Mouse (Mus musculus): ENCODE results near the gene Depdc5. TPM values are rescaled to one million over a fixed set of nuclear protein-coding genes. Genes with fewer than 3 reads are reported as not detected.
"Not testable (repeated sequence)": the region's sequence is repeated elsewhere in the genome, so short reads cannot be mapped to it uniquely, and the experiment has no call there.

Depdc5 gene
- polyA plus RNA-seq, 1 experiment from 2014 or later, result 18.1 TPM

DNA sequence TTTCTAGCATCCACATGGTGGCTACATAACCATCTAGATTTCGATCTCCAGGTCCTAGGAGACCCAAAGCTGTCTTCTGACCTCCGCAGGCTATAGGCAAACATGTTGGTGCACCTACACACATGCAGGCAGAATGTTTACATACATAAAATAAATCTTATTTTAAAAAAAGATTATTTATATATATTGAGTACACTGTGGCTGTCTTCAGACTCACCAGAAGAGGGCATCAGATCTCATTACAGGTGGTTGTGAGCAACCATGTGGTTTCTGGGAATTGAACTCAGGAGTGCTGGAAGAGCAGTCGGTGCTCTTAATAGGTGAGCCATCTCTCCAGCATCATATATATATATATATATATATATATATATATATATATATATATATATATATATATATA is 50.6 kb downstream of the Depdc5 start:
- H3K36me3 ChIP-seq, result peaks cover 87% of the 10 kb centered on the region
- no peaks in the 10 kb centered on the region for H3K9me3 ChIP-seq
- ATAC-seq (ENCODE audit: extremely low read depth, insufficient number of reproducible peaks, low FRiP score, low TSS enrichment), result no peak
- H3K9ac ChIP-seq, result no peak overlapping the region
- 79% methylated on average over 3 of the region's 3 CpGs for WGBS
- no peak overlapping the region for H3K4me3 ChIP-seq
- H3K4me1 ChIP-seq, result no peaks in the 10 kb centered on the region
- H3K27ac ChIP-seq (replicated peaks), result no peak overlapping the region
- H3K27me3 ChIP-seq (replicated peaks), result no peaks in the 10 kb centered on the region
- H3K4me2 ChIP-seq, result no peak overlapping the region

DNA sequence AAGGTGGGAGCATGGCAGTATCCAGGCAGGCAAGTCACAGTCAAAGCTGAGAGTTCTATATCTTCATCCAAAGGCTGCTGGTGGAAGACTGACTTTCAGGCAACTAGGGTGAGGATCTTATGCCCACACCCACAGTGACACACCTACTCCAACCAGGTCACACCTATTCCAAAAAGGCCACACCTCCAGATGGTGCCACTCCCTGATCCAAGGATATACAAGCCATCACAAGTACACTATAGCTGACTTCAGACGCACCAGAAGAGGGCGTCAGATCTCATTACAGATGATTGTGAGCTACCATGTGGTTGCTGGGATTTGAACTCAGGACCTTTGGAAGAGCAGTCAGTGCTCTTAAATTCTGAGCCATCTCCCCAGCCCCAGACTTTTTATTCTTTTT is 55.8 kb downstream of the Depdc5 start:
- H3K27me3 ChIP-seq (replicated peaks); H3K4me1 ChIP-seq; H3K27ac ChIP-seq (replicated peaks); H3K9me3 ChIP-seq; ATAC-seq (ENCODE audit: extremely low read depth, insufficient number of reproducible peaks, low FRiP score, low TSS enrichment); H3K9ac ChIP-seq; H3K4me2 ChIP-seq; H3K4me3 ChIP-seq: not testable (repeated sequence)
- WGBS, result 86% methylated on average over 2 of the region's 2 CpGs
- peaks cover 80% of the 10 kb centered on the region for H3K36me3 ChIP-seq

DNA sequence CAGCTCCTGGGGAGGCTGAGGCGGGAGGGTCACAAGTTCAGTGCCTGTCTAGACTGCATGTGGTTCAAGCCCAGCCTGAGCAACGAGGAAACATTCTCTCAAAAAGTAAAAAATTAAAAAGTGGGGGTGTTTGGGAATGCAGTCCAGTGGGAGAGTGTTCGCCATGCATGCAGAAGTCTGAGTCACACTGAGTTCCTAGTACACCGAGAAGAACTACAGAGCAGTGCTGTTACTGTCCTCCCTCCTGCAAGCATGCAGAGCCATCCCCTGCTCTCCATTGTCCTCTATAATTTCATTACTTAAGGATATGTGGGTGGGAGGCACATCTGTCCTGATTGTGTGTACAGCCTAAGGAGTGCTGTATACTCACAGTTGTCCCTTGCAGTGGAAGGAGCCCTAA is 59.4 kb downstream of the Depdc5 start:
- ATAC-seq (ENCODE audit: extremely low read depth, insufficient number of reproducible peaks, low FRiP score, low TSS enrichment), result no peak
- Histone ChIP-seq H3K4me2 (no peak overlapping the region), H3K4me1 (no peaks in the 10 kb centered on the region), H3K27me3 (replicated peaks) (no peaks in the 10 kb centered on the region), H3K9ac (no peak overlapping the region), H3K27ac (replicated peaks) (no peak overlapping the region), H3K9me3 (no peaks in the 10 kb centered on the region), H3K4me3 (no peak overlapping the region), H3K36me3 (peaks cover 87% of the 10 kb centered on the region)
- WGBS, result 90% methylated on average over 4 of the region's 4 CpGs

DNA sequence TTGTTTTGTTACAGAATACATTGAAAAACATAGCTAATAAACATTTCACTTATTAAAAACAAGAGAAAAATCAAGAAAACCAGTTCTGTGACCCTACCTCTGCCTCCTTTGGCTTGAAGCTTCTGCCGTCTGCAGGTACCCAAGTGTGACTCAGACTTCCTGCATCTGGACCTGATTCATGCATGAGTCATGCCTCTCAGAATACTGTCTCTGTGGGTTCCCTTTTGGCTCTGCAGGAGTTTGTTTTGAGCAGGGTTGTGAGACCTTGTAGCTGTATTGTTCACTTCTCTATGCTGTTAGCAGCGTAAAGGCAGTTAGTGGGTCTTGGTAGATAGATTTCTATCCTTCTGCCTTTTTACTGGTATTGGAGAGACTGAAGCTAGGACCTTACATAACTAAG is 67.3 kb downstream of the Depdc5 start:
- H3K4me2 ChIP-seq, result no peak overlapping the region
- H3K27ac ChIP-seq (replicated peaks), result no peak overlapping the region
- H3K36me3 ChIP-seq, result peaks cover 82% of the 10 kb centered on the region
- ATAC-seq (ENCODE audit: extremely low read depth, insufficient number of reproducible peaks, low FRiP score, low TSS enrichment), result no peak
- no peaks in the 10 kb centered on the region for H3K27me3 ChIP-seq (replicated peaks)
- no peaks in the 10 kb centered on the region for H3K9me3 ChIP-seq
- H3K4me1 ChIP-seq, result no peaks in the 10 kb centered on the region
- WGBS, result 65% methylated on average over 2 of the region's 2 CpGs
- H3K9ac ChIP-seq, result no peak overlapping the region
- H3K4me3 ChIP-seq, result no peak overlapping the region

DNA sequence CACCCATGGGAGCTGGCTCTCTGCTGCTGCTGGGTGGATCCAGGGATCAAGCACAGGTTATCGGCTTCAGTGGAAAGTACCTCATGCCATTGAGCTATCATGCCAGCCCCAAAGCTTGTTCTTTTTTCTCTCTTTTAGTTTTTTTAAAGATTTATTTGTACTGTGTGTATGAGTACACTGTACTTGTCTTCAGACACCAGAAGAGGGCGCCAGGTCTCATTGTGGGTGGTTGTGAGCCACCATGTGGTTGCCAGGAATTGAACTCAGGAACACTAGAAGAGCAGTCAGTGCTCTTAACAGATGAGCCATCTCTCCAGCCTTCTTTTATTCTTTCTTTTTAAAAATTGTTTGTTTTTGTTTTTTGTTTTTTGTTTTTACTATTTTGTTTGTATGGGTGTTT is 71.2 kb downstream of the Depdc5 start:
- WGBS, result 75% methylated on average over 2 of the region's 2 CpGs
- Histone ChIP-seq H3K27ac (replicated peaks) (no peak overlapping the region), H3K4me1 (no peaks in the 10 kb centered on the region), H3K36me3 (peaks cover 79% of the 10 kb centered on the region), H3K4me3 (no peak overlapping the region), H3K4me2 (no peak overlapping the region), H3K9me3 (no peaks in the 10 kb centered on the region), H3K27me3 (replicated peaks) (no peaks in the 10 kb centered on the region), H3K9ac (no peak overlapping the region)
- no peak for ATAC-seq (ENCODE audit: extremely low read depth, insufficient number of reproducible peaks, low FRiP score, low TSS enrichment)

DNA sequence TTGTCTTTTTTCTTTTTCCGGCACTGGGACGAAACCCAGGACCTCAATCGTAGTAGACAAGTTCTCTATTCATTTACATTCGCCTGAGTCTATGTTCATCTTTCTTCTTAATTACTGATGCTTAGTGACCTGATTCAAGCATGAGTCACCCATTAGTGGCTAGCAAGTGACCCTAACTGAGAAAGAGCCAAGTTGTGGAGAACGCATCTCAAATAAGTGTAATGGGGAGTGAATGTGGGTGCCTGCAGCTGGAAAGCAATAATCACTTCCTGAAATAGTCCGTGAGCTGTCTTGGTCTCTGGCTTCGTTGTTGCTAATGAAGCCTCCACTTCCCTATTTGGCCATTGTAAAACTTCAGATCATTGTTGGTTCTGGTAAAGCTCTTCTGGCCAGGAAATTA is 77.1 kb downstream of the Depdc5 start:
- Histone ChIP-seq H3K9ac (no peak overlapping the region), H3K27me3 (replicated peaks) (no peaks in the 10 kb centered on the region), H3K4me3 (no peak overlapping the region), H3K27ac (replicated peaks) (no peak overlapping the region), H3K36me3 (peaks cover 88% of the 10 kb centered on the region), H3K9me3 (no peaks in the 10 kb centered on the region), H3K4me1 (no peaks in the 10 kb centered on the region), H3K4me2 (no peak overlapping the region)
- no peak for ATAC-seq (ENCODE audit: extremely low read depth, insufficient number of reproducible peaks, low FRiP score, low TSS enrichment)
- 88% methylated on average over 7 of the region's 7 CpGs for WGBS

DNA sequence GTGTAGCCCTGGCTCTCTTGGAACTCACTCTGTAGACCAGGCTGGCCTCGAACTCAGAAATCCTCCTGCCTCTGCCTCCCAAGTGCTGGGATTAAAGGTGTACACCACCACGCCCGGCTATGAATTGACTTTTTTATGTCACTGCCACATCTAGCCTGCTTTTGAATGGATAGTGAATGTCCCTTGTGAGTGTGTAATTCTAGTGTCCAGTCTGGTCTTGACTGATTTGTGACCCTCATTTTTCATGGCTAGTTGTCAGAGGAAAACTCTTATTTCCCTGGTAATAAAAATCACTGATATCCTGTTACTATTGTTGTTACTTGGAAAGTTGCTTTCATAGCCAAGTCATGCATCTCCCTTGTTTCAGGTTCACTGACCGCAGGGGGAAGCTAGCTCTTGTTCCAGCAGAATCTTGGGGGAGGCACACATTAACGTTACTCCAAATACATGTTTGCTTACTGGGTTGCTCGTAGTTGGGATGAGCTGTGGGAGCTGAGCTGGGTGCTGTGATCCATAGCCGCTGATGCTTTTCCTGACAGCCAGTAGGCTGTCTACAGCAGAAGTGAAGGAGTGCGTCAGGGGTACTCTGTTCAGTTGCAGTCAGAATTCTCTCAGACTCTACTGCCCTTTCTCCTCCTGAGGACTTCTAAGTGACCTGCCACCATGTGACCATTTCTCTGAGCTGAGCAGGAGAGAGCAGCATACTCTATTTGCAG is 77.9 kb downstream of the Depdc5 start:
- Histone ChIP-seq H3K27me3 (replicated peaks) (no peaks in the 10 kb centered on the region), H3K4me1 (no peaks in the 10 kb centered on the region), H3K4me3 (no peak overlapping the region), H3K27ac (replicated peaks) (no peak overlapping the region), H3K36me3 (peaks cover 86% of the 10 kb centered on the region), H3K9me3 (no peaks in the 10 kb centered on the region), H3K9ac (no peak overlapping the region), H3K4me2 (no peak overlapping the region)
- 92% methylated on average over 8 of the region's 8 CpGs for WGBS
- no peak for ATAC-seq (ENCODE audit: extremely low read depth, insufficient number of reproducible peaks, low FRiP score, low TSS enrichment)

DNA sequence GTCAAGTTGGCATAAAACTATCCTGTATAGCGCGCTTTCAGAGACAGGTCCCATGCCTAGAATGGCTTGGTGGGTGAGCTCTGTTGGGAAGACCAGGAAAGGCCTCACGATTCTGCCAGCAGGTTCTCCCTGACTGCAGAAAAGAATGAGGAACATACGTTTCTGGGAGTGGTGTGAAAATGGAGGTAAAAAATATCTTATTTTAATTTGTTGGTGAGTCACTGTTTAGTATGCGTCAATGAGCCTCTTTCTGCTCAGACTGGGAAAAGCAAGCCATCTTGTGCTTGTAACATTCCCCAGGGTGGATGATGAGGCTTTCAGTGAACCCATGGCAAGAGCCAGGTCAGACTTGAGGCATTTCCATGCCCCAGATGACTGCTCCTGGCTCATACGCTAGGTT is 86.6 kb downstream of the Depdc5 start:
- Histone ChIP-seq H3K36me3 (peaks cover 69% of the 10 kb centered on the region), H3K9ac (no peak overlapping the region), H3K27me3 (replicated peaks) (no peaks in the 10 kb centered on the region), H3K4me1 (peaks cover 14% of the 10 kb centered on the region), H3K4me2 (no peak overlapping the region), H3K27ac (replicated peaks) (peak overlapping the region; percentile 77), H3K9me3 (no peaks in the 10 kb centered on the region), H3K4me3 (no peak overlapping the region)
- ATAC-seq (ENCODE audit: extremely low read depth, insufficient number of reproducible peaks, low FRiP score, low TSS enrichment), result no peak
- WGBS, result 90% methylated on average over 6 of the region's 6 CpGs

DNA sequence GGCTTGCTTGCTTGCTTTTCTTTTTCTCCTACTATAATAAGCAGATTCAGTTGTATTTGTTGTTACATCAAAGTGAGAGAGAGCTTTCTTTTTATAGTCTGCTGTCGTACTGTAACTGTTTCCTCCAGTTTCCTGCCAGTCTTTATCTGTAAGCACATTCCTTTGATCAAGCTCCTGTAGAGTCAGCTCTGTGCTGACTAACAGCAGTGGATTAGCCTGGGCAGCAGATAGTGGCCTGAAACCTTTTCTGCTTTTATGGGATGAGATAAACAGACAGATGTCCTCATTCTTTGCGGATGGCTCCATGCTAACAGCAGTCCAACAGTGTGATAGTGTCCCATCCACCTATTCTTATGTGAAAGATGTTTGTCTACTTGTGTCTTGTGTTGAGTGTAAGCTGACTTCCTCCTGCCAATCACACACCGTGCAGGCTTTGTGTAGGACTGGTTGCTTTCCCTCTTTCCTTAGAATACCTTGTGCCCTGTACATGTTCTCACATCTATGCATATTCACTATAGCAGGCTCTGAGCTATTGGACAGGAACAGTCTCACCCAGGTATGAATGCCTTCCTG is 87.3 kb downstream of the Depdc5 start:
- Histone ChIP-seq H3K27me3 (replicated peaks) (no peaks in the 10 kb centered on the region), H3K36me3 (peaks cover 69% of the 10 kb centered on the region), H3K4me1 (peaks cover 14% of the 10 kb centered on the region), H3K4me3 (no peak overlapping the region), H3K4me2 (no peak overlapping the region), H3K9ac (no peak overlapping the region), H3K9me3 (no peaks in the 10 kb centered on the region), H3K27ac (replicated peaks) (peak overlapping the region; percentile 77)
- ATAC-seq (ENCODE audit: extremely low read depth, insufficient number of reproducible peaks, low FRiP score, low TSS enrichment), result no peak
- 16% methylated on average over 3 of the region's 3 CpGs for WGBS

DNA sequence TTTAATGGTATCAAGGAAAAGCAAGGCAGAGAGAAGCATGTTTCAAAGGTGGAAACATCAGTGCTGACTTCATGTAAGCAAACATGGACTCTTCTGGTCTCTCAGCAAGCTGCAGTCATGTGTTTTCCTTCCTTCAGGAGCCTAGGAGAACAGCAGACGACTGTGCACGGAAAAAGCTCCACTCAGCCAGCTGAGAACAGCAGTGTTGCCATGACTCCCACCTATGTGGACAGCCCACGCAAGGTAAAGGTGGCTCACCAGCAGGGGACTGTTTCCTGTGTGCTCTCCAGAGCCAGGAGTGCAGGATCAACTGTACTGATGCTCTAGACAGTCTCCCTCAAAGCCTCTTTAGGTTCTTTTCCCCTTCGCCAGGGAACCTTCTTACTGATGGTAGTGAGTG is 92.2 kb downstream of the Depdc5 start:
- Histone ChIP-seq H3K4me2 (no peak overlapping the region), H3K27me3 (replicated peaks) (no peaks in the 10 kb centered on the region), H3K4me1 (peaks cover 6% of the 10 kb centered on the region), H3K4me3 (no peak overlapping the region), H3K9ac (no peak overlapping the region), H3K9me3 (no peaks in the 10 kb centered on the region), H3K27ac (replicated peaks) (no peak overlapping the region), H3K36me3 (peaks cover 71% of the 10 kb centered on the region)
- whole genome bisulfite sequencing, result 77% methylated on average over 4 of the region's 4 CpGs
- ATAC-seq (ENCODE audit: extremely low read depth, insufficient number of reproducible peaks, low FRiP score, low TSS enrichment), result no peak

DNA sequence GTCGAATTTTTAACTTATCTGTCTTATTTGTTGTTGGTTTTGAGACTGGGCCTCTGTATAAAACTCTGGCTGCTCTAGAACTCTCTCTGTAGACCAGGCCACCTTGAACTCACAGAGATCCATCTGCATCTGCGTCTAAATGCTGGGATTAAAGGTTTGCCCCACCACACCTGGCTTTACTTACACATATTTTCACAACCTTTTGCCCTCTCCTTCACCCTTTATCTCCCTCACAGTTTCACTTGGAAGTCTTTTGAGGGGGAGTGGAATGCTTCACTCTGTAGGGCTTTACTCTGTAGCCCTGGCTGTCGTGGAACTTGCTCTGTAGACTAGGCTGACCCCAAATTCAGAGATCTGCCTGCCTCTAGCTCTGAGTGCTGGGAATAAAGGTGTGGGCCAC is 98.1 kb downstream of the Depdc5 start:
- H3K4me3 ChIP-seq, result no peak overlapping the region
- H3K4me1 ChIP-seq, result peaks cover 5% of the 10 kb centered on the region; the same call in 1 of the 2 replicates
- H3K9ac ChIP-seq, result no peak overlapping the region
- WGBS, result 56% methylated on average over 3 of the region's 3 CpGs
- no peaks in the 10 kb centered on the region for H3K27me3 ChIP-seq (replicated peaks)
- no peak overlapping the region for H3K27ac ChIP-seq (replicated peaks)
- H3K36me3 ChIP-seq, result peaks cover 70% of the 10 kb centered on the region
- H3K4me2 ChIP-seq, result no peak overlapping the region
- ATAC-seq (ENCODE audit: extremely low read depth, insufficient number of reproducible peaks, low FRiP score, low TSS enrichment), result no peak
- no peaks in the 10 kb centered on the region for H3K9me3 ChIP-seq

DNA sequence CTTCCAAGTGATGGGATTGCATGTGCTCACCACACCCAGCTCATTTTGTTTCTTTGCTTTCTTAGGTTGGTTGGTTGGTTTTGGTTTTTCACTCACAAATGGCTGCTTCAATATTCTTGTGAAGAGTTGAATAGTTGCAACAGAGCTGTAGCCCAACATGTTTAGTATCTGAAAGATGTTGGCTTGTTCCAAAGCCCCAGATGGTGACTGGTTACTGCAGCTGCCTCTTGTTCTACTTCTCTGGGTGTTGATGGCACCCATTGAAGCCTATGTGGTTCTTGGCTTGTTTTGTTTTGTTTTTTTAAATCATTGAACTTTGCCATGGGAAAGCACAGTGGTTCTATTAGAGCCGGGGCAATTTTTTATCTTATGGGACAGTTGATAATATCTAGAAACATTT is 99.1 kb downstream of the Depdc5 start:
- H3K4me3 ChIP-seq, result no peak overlapping the region
- no peak overlapping the region for H3K4me2 ChIP-seq
- WGBS, result 68% methylated on average over 1 of the region's 1 CpGs
- no peaks in the 10 kb centered on the region for H3K27me3 ChIP-seq (replicated peaks)
- no peak overlapping the region for H3K27ac ChIP-seq (replicated peaks)
- H3K36me3 ChIP-seq, result peaks cover 71% of the 10 kb centered on the region
- no peak for ATAC-seq (ENCODE audit: extremely low read depth, insufficient number of reproducible peaks, low FRiP score, low TSS enrichment)
- H3K4me1 ChIP-seq, result peaks cover 5% of the 10 kb centered on the region; the same call in 1 of the 2 replicates
- no peaks in the 10 kb centered on the region for H3K9me3 ChIP-seq
- no peak overlapping the region for H3K9ac ChIP-seq

All from heart, embryonic 13.5 days (tissue).